Mouse (Mus musculus) heart, embryonic 11.5 days (tissue): ENCODE data around the gene Nav1. TPM values are rescaled to one million over a fixed set of nuclear protein-coding genes. Genes with fewer than 3 reads are reported as not detected.

Source experiments
- ATAC-seq: fragments of 200-750 bp; cut with Nextera tagmentation; replicated peaks from 2 replicates; pipeline ENCODE4 v1.8.0; 2017; ENCODE audit warnings: moderate library complexity; ENCODE audit not compliant: insufficient number of reproducible peaks, low FRiP score, low TSS enrichment
- H3K27ac ChIP-seq: fragments of 300-500 bp; sonication (generic); 2 replicates; pipeline ENCODE4 v1.5.1; 2014; ENCODE audit warnings: mild to moderate bottlenecking, low read depth, low read length
- H3K27me3 ChIP-seq: fragments of 300-500 bp; sonication (generic); 2 replicates; pipeline ENCODE4 v1.6.1; 2014; ENCODE audit warnings: mild to moderate bottlenecking, low read length, mixed read lengths; ENCODE audit not compliant: control insufficient read depth, insufficient read depth
- H3K36me3 ChIP-seq: fragments of 300-500 bp; sonication (generic); 2 replicates; pipeline ENCODE4 v1.6.1; 2014; ENCODE audit warnings: mild to moderate bottlenecking, low read length, moderate library complexity, mixed read lengths; ENCODE audit not compliant: control insufficient read depth, insufficient read depth
- H3K4me1 ChIP-seq: fragments of 300-500 bp; sonication (generic); 2 replicates; pipeline ENCODE4 v1.6.1; 2014; ENCODE audit warnings: low read length; ENCODE audit not compliant: control insufficient read depth, insufficient read depth
- H3K4me2 ChIP-seq: fragments of 300-500 bp; sonication (generic); 2 replicates; pipeline ENCODE4 v1.6.1; 2014; ENCODE audit warnings: mild to moderate bottlenecking, moderate library complexity
- H3K4me3 ChIP-seq: fragments of 300-500 bp; sonication (generic); 2 replicates; pipeline ENCODE4 v1.5.1; 2014; ENCODE audit warnings: low read depth, low read length
- H3K9ac ChIP-seq: fragments of 300-500 bp; sonication (generic); 2 replicates; pipeline ENCODE4 v1.6.1; 2014; ENCODE audit warnings: mild to moderate bottlenecking, low read depth, low read length, moderate library complexity
- H3K9me3 ChIP-seq: fragments of 300-500 bp; sonication (generic); replicated peaks from 2 replicates; pipeline ENCODE4 v1.6.1; 2016; ENCODE audit warnings: low read length; ENCODE audit not compliant: control insufficient read depth
- WGBS: fragments of 180-500 bp; shearing (Covaris S2); extraction: QIAGEN DNeasy Blood & Tissue Kit; methylation state at CpG from one replicate; pipeline ENCODE4 v1.1.7; 2014; ENCODE audit not compliant: insufficient replicate concordance; 5-methylcytosine and 5-hydroxymethylcytosine counted together
- polyA plus RNA-seq: library from polyadenylated mRNA; unstranded; fragments of >200 nt; fragmentation: Nextera tagmentation; extraction: Ambion mirVana; gene quantifications from 2 replicates; pipeline ENCODE4 v1.2.1, GENCODE M21; 2014

Nav1 gene
- polyA plus RNA-seq, 1 experiment from 2014 or later, result 25.2 TPM

GRCm38 (mm10) chr1:135554632-135555260 lies 52.3 kb downstream of the Nav1 start:
- no peaks in the 10 kb centered on the region for H3K27me3 ChIP-seq
- WGBS, result 19% methylated on average over 17 of the region's 17 CpGs
- peak overlapping the region; percentile 39; the same call in 1 of the 2 replicates for H3K9ac ChIP-seq
- H3K4me1 ChIP-seq, result peaks cover 18% of the 10 kb centered on the region
- 0 out of 2 replicates have a peak overlapping the region, but pooled peaks have one; percentile 22 for H3K27ac ChIP-seq
- no peaks in the 10 kb centered on the region for H3K9me3 ChIP-seq
- no peak overlapping the region for H3K4me3 ChIP-seq
- peak overlapping the region; percentile 43 for H3K4me2 ChIP-seq
- no peaks in the 10 kb centered on the region for H3K36me3 ChIP-seq
- ATAC-seq, result no peak

GRCm38 (mm10) chr1:135553615-135554014 lies 53.5 kb downstream of the Nav1 start:
- H3K27me3 ChIP-seq, result no peaks in the 10 kb centered on the region
- no peak overlapping the region for H3K4me3 ChIP-seq
- WGBS, result 64% methylated on average over 4 of the region's 4 CpGs
- no peak for ATAC-seq
- H3K4me1 ChIP-seq, result peaks cover 29% of the 10 kb centered on the region
- no peaks in the 10 kb centered on the region for H3K36me3 ChIP-seq
- no peaks in the 10 kb centered on the region for H3K9me3 ChIP-seq
- no peak overlapping the region for H3K9ac ChIP-seq
- no peak overlapping the region for H3K27ac ChIP-seq
- H3K4me2 ChIP-seq, result no peak overlapping the region

GRCm38 (mm10) chr1:135553154-135553553 lies 53.9 kb downstream of the Nav1 start:
- H3K27me3 ChIP-seq, result no peaks in the 10 kb centered on the region
- no peaks in the 10 kb centered on the region for H3K9me3 ChIP-seq
- no peak overlapping the region for H3K9ac ChIP-seq
- ATAC-seq, result no peak
- H3K4me1 ChIP-seq, result peaks cover 32% of the 10 kb centered on the region
- no peak overlapping the region for H3K27ac ChIP-seq
- H3K4me2 ChIP-seq, result no peak overlapping the region
- WGBS, result 59% methylated on average over 4 of the region's 4 CpGs
- no peak overlapping the region for H3K4me3 ChIP-seq
- no peaks in the 10 kb centered on the region for H3K36me3 ChIP-seq

GRCm38 (mm10) chr1:135550886-135551285 lies 56.2 kb downstream of the Nav1 start:
- H3K4me1 ChIP-seq, result peaks cover 39% of the 10 kb centered on the region
- ATAC-seq, result no peak

GRCm38 (mm10) chr1:135548750-135549149 lies 58.3 kb downstream of the Nav1 start:
- 68% methylated on average over 9 of the region's 9 CpGs for WGBS
- no peak overlapping the region for H3K4me2 ChIP-seq
- no peaks in the 10 kb centered on the region for H3K36me3 ChIP-seq
- no peak overlapping the region for H3K9ac ChIP-seq
- ATAC-seq, result no peak
- H3K27me3 ChIP-seq, result no peaks in the 10 kb centered on the region
- H3K9me3 ChIP-seq, result no peaks in the 10 kb centered on the region
- H3K4me1 ChIP-seq, result peaks cover 34% of the 10 kb centered on the region
- H3K27ac ChIP-seq, result no peak overlapping the region
- no peak overlapping the region for H3K4me3 ChIP-seq

More at GRCm38 (mm10) chr1:135550886-135551285, 56.2 kb downstream of the Nav1 start:
- Histone ChIP-seq H3K4me2 (no peak overlapping the region), H3K9me3 (no peaks in the 10 kb centered on the region), H3K27ac (no peak overlapping the region), H3K36me3 (no peaks in the 10 kb centered on the region), H3K27me3 (no peaks in the 10 kb centered on the region), H3K9ac (no peak overlapping the region), H3K4me3 (no peak overlapping the region)
- 67% methylated on average over 3 of the region's 3 CpGs for WGBS

GRCm38 (mm10) chr1:135546099-135546498 lies 61.0 kb downstream of the Nav1 start:
- 59% methylated on average over 5 of the region's 5 CpGs for WGBS
- H3K4me1 ChIP-seq, result peaks cover 49% of the 10 kb centered on the region

GRCm38 (mm10) chr1:135544504-135545146 lies 62.5 kb downstream of the Nav1 start:
- Histone ChIP-seq H3K27me3 (no peaks in the 10 kb centered on the region), H3K4me2 (no peak overlapping the region), H3K9me3 (no peaks in the 10 kb centered on the region), H3K4me3 (no peak overlapping the region), H3K9ac (no peak overlapping the region), H3K36me3 (no peaks in the 10 kb centered on the region), H3K27ac (no peak overlapping the region), H3K4me1 (peaks cover 47% of the 10 kb centered on the region)
- ATAC-seq, result no peak
- 41% methylated on average over 16 of the region's 16 CpGs for WGBS

More at GRCm38 (mm10) chr1:135546099-135546498, 61.0 kb downstream of the Nav1 start:
- H3K27me3 ChIP-seq, result no peaks in the 10 kb centered on the region
- H3K9ac ChIP-seq, result no peak overlapping the region
- H3K27ac ChIP-seq, result no peak overlapping the region
- no peaks in the 10 kb centered on the region for H3K9me3 ChIP-seq
- H3K36me3 ChIP-seq, result no peaks in the 10 kb centered on the region
- H3K4me2 ChIP-seq, result no peak overlapping the region
- no peak for ATAC-seq
- no peak overlapping the region for H3K4me3 ChIP-seq

GRCm38 (mm10) chr1:135542841-135543810 lies 64.0 kb downstream of the Nav1 start:
- Histone ChIP-seq H3K36me3 (no peaks in the 10 kb centered on the region), H3K9ac (no peak overlapping the region), H3K27me3 (no peaks in the 10 kb centered on the region), H3K4me3 (no peak overlapping the region), H3K4me1 (peaks cover 41% of the 10 kb centered on the region), H3K4me2 (no peak overlapping the region), H3K27ac (peak overlapping the region; percentile 46; the same call in 1 of the 2 replicates), H3K9me3 (no peaks in the 10 kb centered on the region)
- WGBS, result 32% methylated on average over 12 of the region's 12 CpGs
- no peak for ATAC-seq
